Mouse (Mus musculus): ENCODE results near the gene Nr4a1.

DNA sequence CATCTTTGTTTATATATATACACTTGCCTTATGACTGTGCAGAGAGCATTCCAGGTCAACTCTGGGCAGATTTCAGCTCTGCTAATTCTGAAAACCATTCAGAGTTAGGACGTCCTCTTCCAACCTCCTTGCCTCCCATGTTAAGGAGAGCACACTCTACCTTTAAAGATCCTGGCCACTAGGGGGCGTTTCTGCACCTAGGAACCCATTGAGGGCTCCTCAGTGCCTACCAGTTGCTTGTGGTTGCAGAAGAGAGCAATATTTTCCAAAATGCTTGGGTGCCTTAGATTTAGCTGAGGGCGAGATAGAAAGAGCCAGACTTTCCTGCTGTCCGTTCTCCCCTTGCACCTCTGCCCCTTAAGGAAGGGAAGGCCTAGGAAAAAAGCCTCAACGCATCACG, 43.8 kb upstream of the Nr4a1 start:
- TF ChIP-seq EP300 (IDR thresholded peaks at IDR 0.05; ENCODE audit: low read length) (no peak), POLR2A (IDR thresholded peaks at IDR 0.05; ENCODE audit: low read depth, low read length) (no peak), CTCF (conservative IDR thresholded peaks at IDR 0.05 in 1 of 2, IDR thresholded peaks at IDR 0.05 in 1 of 2; ENCODE audit: low read depth in 2 of 2, low read length in 2 of 2) (peak; percentile 92 to 94), MAZ (IDR thresholded peaks at IDR 0.05; ENCODE audit: low read depth, low read length) (no peak)

Measured in CH12.LX (cell line).